Mouse (Mus musculus) liver, adult (tissue): ENCODE measurements around the gene Sox9.

Experiments used
- GATA4 ChIP-seq: IDR thresholded peaks from 2 replicates; pipeline ENCODE4 v1.6.1; 2014; ENCODE audit warnings: mild to moderate bottlenecking, low read length; ENCODE audit not compliant: insufficient replicate concordance

Gene Sox9

DNA sequence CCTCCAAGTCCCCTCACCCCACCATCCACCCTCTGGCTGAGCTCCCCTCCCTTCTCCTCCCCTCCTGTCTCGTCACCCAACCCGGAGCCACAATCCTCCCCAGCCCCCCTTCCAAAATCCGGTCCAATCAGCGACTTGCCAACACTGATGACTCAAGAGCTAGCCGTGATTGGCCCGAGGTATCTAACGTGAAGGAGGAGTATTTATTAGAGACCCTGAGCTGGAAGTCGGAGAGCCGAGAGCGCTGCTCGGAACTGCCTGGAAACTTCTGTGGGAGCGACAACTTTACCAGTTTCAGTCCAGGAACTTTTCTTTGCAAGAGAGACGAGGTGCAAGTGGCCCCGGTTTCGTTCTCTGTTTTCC, at the start of gene Sox9:
TSS of gene Sox9 (plus strand) at position 231 of the 363 bp plus-strand sequence.
- TF ChIP-seq GATA4: no peak

DNA sequence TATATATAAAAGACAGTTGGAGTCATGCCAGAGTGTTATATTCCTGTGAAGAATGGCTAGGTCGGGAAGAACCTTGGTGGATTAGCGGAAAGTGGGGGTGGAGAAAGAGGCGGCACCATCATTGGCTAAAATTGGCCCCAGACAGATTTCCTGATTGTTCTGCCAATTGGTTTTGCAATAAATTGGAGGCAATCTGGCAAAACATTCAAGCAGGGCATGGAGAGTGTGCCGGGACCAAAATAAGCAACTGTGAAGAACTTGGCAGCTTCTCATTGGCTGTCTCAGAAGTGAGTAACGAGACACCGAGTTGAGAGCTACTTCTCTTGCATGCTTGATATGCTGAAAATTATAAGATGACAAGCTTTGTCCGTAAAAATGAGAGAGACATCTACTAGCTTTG, 49.6 kb upstream of the Sox9 start:
- no peak for TF ChIP-seq GATA4

DNA sequence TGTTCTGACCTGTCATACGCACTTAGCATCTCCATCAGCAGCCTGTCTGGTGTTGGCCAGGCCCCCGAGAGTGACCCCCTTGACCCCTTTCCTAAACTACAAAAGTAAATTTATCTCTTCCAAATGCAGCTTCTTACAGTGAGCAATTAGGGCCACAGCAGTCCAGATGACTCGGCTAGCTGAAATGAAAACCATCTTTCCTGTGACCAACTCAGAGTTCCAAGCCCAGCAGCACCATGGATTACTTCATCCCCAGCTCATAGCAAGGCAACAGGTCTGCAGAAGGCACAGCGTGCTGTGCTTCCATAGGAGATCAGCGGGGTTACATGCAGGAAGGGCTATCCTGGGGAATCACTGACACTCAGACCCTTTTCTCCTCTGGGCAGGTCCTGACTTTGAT, 45.0 kb upstream of the Sox9 start:
- no peak for TF ChIP-seq GATA4

DNA sequence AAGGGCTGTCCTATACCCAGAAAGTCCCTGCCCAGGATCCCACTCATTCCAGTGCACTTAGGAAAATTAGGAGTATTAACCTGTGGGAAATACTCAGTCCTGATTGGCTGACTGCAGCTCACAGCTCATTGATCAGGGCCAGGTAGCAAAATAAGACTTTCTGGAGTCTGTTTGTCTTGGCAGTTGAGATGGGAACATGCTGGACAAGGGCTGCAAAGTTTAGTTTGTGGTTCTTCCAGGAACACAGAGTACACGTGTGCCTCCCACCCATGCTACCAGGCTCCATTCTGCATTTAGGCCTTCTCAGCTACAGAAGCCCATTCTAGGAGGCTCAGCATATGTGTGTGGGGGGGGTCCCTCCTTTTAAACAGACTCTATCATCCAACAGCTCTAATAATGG, 42.3 kb upstream of the Sox9 start:
- no peak for TF ChIP-seq GATA4

DNA sequence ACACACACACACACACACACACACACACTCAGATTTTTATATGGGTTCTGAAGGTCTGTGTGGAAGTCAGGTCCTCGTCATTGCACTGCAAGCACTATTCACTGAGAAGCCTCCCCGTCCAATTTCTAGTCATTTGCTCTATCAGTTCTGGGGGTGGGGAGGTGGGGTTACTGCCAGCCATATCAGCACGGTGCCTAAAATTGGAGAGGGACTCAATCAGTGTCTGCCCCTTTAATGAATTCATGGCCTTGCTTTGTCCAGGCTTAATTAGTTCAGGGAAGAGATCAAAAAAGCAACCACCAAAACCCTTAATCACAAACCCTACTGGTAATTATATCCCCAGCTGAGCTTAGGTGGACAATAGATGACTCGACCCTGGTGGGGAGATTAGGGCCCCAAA, 25.5 kb upstream of the Sox9 start:
- TF ChIP-seq GATA4: no peak

DNA sequence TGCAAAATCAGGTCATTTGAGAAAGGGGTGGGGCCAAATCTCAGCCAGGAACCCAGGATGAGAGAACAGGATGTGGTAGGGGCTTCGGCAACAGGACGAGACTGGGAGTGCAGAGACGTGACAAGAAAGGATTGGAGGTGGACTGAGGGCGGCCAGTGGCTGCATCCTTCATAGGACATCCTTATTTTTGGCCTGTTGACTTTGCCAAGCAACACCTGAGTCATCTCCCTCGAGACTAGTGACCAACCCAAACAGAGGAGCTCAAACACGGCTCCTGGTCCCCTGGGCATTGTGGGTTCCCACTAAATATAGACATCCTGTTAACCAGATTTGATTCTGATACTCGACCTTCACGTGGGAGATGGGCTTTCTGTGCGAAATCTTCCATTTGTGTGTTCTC, 24.0 kb upstream of the Sox9 start:
- no peak for TF ChIP-seq GATA4

DNA sequence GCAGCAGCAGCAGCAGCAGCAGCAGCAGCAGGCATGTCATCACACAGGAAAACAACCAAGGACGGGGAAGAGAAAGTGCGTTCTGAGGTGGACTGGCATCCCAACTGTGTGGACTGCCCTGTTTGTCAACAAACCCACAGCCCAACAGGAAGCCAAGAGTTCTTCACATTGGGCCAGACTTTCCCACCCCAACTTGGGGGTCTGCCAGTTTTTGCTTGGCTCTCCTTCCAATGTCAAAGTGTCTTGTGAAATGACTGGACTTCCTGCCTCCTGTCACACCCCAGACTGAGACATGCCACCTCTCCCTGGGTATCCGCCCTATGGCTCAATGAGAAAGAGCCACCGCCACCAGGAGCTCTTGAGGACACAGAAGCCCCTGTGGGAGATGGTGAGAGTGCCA, 15.1 kb upstream of the Sox9 start:
- TF ChIP-seq GATA4: no peak

DNA sequence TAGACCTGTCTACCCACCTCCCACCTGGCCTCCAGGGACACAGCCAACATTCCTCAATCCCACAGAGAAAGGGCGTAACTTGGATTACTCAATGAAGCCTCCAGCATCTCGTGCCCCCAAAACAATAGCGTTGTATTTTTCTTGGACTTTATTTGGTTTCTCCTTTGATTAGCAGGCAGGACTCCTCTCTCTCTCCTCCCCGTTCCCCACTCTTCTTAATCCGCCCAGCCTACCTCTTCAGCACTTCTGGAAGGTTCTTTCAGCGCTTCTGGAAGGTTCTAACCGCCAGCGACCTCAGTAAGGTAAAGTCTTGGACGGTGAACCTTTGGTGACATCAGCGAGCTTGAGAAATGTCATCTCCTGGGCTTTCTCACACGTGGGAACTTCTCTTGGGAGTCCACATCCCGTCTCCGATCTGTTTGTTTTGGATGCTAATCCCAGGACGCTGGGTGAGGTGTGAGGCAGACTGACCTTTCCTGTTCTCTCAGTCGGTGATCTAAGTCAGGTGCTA, 14.4 kb upstream of the Sox9 start:
- TF ChIP-seq GATA4: no peak

DNA sequence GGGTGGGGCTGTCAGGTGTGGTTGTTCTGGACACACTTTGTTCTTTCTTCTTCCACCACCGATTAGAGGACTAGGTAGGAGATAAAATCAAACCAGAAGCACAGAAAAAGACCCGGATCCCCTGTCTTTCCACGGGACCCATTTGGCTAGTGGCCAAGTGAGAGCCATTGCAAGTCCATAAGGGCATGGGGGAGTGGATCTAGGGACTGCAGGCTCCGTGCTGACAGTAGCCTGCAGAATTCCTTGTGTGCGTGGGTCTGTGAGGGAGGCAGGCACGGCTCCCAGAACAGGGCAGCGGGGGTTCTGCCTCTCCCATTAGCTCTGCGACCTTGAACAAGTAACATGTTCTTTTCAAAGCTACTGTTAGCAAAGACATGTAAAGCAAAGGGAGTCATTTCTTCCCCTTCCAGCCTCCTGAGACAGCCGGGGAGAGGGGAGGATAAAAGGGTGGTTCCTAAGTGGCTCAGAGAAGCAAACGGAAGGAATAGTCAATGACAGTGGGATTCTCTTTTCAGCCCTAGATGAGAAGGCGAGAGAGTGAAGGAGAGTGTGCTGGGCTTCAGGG, 9.2 kb upstream of the Sox9 start:
- TF ChIP-seq GATA4: no peak

DNA sequence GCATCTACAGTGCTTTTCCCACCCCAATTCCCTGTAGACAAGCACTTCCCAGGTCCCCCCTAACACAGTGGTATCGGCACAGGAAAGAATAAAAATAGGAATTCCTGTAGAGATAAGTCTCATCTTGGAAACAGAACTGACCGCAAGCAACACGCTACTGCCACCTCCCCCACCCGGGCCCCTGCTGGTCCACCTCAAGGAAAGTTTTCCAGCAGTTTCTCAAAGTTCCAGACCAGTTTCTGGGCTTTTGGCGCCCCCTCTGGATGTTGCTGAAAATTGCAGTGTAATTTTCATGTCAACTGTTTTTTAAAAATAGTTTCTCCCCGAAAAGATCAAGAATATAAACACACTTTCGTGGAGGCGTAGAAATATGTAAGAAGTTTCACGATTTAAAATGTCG, 2.3 kb upstream of the Sox9 start:
- TF ChIP-seq GATA4: no peak

DNA sequence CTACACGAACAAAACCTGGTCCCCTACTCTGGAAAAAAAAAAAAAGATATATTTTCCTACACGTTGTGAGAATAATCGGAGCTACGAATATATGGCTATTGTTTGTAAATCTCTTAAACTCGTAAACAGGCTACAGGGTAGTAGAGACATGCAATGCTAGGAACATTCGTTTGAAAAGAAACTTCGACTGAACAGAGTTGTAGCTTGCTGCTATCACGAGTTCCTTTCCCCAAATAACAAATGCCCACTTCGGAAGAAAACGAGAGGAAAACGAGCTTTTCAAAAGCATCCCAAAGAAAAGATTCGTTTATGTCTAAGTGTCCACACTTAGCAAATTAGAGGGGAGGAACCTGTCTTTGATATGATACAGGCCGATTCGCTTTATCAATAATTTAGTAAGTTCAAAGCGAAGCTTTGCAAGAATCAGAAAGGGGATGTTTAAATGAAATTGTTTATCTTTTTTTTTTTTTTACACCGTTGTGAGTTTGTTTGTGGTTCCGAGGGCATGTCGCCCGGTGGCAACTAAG, 1.6 kb upstream of the Sox9 start:
- no peak for TF ChIP-seq GATA4

DNA sequence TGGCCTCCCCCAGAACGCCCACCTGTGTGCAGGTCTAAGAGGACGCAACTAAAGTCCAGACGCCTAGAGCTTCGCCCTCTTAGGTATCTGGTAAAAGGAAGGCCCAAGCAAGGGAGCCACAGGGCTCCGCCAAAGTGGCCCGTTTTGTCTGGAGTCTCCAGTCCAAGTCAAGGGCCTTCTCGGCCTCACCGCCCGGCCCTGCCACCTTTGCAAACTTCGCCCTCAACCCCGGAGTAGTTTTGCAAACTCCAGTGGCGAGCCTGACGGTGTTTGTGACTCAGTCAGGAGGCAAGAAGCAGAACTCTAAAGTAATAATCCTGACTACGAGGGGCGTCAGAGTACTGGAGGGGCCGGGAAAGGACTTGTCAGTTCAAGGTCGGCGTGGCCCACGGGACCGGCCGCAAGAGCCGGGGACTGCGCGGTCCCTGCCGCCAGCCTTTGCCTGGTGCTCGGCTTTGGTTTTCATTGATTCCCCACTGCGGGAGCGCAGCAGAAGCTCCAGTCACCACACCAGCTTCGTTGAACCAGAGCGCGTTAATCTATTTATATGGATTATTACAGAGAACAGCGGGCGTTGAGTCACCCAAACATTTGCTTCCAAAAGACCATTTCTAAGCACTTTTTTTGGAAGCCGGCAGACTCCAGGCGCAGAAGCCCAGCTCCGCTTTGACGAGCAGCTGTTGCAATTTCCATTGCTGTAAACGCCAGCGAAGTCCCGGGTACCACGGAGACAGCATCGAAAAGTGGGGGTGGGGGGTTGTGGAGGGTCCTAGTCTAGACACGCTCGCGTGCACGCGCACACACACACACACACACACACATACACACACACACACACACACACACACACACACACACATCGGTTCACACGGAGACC, 751 bp upstream of the Sox9 start:
- no peak for TF ChIP-seq GATA4

DNA sequence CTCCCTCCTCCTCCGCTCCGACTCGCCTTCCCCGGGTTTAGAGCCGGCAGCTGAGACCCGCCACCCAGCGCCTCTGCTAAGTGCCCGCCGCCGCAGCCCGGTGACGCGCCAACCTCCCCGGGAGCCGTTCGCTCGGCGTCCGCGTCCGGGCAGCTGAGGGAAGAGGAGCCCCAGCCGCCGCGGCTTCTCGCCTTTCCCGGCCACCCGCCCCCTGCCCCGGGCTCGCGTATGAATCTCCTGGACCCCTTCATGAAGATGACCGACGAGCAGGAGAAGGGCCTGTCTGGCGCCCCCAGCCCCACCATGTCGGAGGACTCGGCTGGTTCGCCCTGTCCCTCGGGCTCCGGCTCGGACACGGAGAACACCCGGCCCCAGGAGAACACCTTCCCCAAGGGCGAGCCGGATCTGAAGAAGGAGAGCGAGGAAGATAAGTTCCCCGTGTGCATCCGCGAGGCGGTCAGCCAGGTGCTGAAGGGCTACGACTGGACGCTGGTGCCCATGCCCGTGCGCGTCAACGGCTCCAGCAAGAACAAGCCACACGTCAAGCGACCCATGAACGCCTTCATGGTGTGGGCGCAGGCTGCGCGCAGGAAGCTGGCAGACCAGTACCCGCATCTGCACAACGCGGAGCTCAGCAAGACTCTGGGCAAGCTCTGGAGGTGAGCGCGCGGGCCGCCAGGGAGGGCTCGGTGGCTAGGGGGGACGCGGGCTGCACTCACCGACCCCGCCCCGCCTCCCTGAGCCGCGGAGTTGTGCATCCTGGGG, 515 bp downstream of the Sox9 start:
- TF ChIP-seq GATA4: no peak

DNA sequence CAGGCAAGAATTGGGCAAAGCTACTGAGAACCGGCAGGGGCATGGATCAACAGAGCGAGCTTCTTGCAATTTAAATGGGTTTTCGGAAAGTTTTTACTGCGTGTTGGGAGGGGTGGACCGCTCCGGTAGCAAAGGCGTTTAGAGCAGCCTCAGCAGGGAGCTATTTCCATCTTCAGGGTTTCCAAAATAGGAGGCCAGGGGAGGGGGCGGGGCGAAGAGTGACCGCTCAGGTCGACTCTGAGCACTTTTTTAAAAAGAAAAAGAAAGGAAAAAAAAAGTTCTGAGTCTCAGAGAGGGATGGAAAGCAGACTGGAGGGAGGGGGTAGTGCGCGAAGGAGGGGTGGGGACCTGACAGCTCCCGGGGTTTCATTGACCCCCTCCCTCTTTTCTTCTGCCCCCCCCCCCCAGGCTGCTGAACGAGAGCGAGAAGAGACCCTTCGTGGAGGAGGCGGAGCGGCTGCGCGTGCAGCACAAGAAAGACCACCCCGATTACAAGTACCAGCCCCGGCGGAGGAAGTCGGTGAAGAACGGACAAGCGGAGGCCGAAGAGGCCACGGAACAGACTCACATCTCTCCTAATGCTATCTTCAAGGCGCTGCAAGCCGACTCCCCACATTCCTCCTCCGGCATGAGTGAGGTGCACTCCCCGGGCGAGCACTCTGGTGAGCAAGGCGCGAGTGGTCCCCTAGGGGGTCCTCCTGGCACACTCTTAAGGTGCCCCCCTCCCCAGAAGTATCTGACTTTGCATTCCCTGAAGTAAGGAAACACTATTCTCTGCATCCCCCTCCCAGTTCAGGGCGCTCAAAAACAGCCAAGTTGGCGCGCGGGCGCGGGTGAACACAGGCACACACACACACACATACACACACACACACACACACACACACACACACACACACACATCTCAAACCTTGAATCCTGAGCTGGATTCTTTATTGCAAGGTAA, 1.6 kb downstream of the Sox9 start:
- TF ChIP-seq GATA4: no peak
